Mouse (Mus musculus) gonadal fat pad, adult 2 months (tissue): ENCODE results near the gene Disp2. TPM values are rescaled to one million over a fixed set of nuclear protein-coding genes. Genes with fewer than 3 reads are reported as not detected.

Source experiments
- DNase-seq: peaks from one replicate; pipeline ENCODE4 v3.0.0-alpha.2; 2012; ENCODE audit warnings: low read depth
- polyA plus RNA-seq: library from polyadenylated mRNA; depleted of rRNA; stranded (reverse); fragments of >200 nt; gene quantifications from 2 replicates; pipeline ENCODE4 v1.2.3, GENCODE M21; 2012

Disp2 gene
- polyA plus RNA-seq, 1 experiment, result 4.8 TPM

DNA sequence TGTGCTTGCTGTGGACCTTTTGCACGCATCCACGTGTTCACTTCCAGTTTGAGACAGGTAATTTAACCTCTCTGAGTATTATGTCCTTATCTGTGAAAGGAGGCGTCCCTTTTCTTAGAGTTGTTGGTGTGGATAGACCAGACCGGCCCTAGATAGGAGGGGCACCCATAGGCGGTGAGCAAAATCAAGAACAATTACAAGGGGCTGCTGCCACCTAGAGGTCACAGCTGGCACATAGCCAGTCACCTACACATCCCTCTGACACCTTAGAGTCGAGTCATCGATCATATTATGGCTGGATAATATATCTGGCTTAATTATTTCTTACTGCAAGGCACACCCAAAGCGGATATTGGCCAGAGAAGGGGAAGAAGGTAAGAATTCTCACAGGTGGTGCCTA lies 19.7 kb upstream of the Disp2 start:
- no peak for DNase-seq

DNA sequence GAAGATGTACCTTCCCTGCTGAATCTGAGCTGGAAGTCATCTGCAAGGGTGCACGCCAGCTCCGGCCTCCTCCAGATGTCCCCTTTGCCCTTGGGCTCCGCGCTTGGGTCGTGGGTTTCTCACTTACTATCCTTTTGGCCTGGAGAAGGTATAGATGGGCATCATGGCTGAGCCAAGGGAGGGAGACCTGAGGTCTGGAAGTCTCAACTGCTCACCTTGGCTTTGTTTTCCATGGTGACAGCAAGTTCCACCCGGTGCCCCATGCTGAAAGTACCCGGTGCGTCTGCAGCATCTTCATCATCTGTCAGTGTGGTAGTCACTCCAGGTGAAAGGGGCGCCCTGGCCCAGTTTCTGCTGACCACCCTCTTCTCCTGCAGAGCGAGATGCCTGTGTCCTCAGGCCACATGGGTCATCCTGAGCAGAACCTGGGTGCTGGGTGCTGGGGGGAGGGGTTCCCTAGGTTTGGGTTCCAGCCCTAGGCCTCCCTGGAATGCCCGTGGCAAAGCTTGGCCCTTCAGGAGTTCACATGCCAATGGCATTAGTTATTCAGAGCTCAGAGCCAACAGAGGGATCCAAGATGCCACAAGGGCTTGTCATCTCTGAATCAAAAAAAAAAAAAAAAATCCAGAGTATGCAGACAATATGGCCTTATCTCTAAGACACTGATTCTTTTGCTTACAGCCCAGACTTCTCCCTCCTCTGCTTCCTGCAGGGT lies 19.1 kb upstream of the Disp2 start:
- no peak for DNase-seq

DNA sequence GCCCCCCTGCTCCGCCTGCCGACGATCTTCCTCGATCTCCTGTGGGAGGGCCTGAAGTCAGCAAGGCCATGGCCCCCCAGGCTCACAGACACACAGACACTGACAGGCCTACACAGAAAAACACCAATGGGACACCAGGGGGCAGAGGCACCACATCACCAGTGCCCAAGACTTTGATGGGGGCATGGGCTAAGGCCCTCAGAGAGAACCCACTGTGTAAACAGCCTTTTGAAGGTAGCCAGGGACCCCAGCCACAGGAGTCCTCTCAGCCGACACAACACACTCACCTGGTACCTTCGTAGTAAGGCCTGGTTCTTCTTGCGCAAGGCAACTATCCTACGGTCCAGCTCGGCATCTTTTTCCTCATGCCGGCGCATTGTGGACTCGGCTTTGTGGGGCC lies 18.2 kb upstream of the Disp2 start:
- DNase-seq, result no peak

DNA sequence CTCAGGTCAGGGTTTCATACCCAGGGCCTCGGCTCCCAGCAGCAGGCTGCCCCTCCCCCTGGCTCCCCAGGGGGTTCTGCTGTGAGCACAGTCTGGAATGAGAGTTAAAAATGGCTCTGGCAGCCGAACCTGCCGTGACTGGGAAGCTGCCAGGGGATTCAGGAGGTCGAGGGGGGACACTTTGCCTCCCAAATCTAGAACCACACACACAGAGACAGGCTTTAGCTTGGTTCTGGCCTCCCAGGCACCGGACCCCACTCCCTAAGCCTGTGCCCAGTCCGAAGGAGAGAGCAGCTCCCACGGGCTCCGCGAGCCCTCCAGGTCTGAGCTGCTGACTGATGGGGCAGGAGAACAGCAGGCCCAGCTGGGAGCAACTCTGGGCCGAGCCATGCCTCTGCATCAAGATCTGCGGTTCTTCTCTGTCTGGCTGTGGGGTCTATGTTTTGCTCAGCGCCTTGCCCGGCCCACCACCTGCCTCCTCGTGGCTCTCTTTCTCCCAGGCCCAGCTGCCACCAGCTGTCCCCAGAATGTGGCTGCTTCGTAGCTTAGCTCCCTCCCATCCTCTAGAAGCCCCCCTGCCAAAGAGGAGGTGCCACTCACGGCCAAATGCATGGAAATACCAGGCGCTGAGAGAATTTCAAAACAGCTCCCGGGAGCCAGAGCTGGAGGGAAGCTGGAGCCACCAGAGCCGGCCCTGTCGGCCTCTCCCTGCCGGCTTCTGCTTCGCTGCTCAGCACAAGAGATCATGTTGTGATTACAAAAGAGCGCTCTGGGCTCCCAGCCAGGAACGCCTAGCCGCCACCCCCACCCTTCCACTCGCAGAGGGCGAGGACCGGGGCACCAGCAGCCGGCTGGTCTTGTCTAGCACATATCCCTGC lies 17.4 kb upstream of the Disp2 start, which contains the start of gene Ccdc9b:
Gene Ccdc9b (minus strand): TSS at position 756 of the 878 bp plus-strand sequence.
- no peak for DNase-seq

DNA sequence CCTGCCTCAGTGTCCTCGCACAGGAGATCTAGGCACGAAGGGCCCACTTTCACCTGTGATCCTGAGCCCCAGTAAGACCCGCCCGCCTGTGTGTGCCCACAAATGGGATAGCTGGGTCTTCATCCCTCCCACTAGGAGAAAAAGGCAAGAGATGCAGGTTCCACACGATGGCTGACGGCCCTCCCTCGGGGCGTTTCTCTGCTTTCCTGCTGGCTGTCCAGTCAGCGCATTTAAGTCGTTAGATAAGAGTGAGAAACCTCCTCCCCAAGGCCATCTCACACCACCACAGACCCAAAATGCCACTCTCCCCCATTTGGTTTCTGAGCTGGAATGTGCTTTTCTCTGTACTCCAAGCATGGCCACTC lies 16.8 kb upstream of the Disp2 start:
- DNase-seq, result no peak

DNA sequence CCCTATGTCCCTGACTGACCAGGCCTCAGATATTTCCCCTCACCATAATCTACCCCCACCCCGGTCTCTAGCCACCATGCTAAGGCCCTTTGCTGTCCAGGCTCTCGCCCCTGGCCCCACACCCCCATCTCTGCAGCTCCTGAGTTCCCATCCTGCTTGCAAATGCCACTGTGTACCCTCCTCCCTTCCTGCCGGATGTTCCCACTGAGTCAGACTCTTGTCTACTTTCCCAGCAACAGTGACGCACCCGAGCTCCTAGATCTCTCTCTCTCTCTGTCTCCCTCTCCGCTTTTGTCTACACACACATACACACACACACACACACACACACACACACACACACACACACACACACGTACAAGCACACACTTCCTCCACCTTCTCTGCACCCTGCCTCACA lies 16.1 kb upstream of the Disp2 start:
- DNase-seq, result no peak

DNA sequence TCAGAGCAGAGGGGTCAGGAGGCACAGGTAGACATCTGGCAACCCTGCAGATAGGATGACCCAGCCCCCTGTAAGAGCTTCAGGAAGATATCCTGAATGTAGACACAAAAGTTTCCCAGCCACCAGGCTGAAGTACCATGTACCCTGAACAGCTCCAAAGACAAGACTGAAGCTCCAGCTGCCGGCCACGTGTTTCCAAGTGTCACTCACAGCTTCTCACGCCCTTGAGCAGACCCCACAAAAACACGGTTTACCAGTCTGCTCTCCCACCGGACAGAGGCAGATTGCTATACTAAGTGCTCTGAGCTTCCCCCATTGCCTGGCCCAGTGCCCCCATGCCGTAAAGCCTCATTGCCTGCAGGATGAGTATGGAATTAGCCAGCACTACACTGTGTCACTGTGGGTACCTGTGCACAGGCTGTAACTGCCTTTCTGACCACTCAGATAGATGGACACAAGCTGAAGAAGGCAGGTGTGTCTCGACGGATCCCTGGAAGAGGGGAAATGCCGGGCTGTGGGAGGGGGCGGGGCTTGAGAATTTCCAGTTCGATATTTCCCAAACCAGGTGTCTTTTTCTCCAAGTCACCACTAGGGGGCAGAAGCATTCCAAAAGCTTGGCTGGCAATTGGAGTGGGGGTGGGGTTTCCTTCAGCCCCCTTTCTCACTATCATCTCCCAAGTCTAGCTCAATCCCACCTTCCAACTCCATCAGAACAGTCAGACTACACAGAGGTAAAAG lies 15.3 kb upstream of the Disp2 start:
- no peak for DNase-seq

DNA sequence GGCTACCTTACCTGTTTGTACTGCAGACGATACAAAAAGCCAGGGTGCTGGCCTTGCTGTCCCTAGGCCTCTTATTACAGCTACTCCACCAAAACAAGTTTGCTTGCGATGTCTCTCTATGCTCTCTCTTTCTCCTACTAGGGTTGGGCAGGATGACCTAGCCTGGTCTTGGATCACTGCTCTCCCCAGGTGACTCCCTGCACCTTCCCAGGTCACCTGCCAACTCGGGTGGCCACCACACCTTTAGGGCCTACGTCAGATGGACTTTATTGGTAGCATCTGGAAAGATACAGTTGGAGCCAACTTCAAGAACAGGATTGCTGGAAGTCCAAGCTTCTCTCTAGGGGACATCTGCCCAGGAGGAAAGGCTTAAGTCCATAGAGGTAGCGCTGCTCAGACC lies 14.6 kb upstream of the Disp2 start:
- DNase-seq, result no peak

DNA sequence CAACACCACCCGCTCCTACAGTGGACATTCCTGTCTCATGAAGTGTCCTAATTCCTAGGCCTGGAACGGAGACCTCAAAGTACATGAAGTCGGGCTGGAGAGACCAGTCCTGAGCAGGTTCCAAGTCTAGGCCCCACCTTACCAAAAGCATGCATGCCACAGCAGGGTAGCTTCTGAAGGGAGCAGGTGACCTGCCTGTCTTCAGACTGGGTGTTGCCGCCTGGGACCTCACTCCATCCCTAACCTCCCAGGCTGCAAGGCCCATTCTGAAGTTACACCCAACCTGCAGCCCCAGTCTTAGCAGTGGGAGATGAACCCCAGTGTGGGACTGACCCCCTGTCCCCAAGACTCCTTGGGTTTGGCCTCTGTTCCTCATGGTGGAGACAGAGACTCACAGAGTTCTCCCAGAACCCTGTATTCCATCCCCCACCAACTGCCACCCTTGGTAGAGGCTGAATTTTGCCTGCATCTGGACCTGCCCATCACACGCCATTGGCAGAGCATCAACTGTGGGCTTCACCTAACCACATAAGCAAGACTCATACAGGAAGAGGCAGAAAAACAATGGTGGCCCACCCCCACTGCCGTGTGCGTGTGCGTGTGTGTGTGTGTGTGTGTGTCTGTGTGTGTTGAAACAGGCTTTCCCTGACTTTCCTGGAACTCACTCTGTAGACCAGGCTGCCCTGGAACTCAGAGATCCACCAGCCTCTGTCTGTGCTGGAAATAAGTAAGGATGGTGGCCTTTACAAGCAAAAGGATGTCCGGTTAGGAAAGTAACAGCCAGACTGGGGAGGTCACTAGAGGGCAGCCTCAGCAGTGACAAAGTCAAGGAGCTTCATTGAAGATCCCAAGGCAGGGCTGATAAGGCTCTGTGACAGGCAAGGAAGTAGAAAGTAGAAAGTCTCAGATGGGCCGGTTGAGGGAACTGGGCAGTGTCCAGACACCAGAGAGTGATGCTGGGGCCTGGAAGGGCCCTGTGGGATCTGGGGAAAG lies 13.2 kb upstream of the Disp2 start:
- DNase-seq, result no peak

DNA sequence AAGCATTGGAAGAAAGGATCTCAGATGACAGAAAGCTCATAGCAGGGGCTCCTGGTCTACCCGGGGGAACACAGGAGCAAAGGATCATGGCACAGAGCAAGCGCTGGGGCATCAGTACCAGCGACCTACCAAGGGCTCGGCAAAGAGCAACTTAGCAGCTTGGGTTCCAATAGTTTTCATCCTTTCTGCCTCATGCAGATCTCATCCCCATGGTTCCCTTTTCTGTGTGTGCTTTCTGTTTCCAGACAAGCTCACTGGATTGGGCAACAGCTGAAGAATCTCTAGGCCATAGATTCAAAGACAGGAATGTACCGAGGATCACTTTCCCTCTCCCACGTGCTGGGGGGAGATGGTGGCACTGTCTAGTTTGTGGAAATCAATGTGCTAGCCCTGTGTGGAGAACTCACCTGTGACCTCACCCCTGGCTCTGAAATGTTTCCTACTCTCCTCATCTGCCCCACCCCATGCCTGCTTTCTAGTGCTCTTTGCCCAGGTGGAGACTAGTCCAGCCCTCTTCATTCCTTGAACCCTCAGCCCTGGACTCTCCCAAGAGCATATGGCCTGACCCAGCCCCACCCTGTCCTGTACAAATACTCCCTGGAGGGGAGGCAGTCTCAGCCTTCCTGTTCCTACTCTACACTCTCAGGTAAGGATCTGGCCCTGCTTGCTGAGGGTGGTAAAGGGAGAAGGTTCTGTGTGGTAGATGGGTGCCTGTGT lies 7.2 kb upstream of the Disp2 start, which contains the start of gene Phgr1:
Gene Phgr1 (plus strand): TSS at position 612 of the 717 bp plus-strand sequence.
- DNase-seq, result no peak

DNA sequence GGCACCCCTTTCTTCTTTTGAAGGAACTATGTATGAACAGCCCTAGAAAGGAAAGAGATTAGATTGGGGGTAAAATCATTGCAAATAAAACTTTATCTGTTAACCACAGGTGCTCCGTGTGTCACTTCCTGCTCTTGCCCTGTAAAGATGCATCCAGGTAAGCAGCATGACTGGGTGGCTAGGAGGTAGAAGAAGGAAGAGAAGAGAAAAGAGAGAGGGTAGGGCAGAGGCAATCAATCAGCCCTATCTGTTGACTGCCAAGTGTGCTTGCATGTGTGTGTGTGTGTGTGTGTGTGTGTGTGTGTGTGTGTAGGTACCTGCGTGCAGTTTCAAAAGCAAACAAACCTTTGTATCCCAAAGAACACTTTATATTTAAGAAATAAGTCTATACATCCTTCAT lies 5.0 kb upstream of the Disp2 start:
- DNase-seq, result no peak

DNA sequence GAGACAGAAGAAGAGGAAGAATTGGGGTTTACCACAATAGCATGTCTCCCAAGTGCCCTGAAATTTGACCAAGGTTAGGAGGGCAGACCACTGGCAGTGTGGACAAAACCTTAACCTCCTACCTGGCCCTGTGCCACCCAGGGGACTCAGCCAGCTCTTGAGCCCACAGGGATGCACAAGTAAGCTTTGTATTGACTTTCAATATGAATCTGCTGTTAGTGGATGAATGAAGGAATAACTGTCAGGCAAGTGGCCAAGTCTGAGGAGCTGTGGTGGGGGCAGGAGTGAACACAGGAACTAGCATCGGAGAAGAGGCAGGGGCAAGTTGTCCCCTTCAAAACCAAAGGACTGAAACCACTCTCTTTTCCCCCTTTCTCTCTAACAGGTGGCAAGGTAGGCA lies 4.1 kb upstream of the Disp2 start:
- DNase-seq, result no peak

DNA sequence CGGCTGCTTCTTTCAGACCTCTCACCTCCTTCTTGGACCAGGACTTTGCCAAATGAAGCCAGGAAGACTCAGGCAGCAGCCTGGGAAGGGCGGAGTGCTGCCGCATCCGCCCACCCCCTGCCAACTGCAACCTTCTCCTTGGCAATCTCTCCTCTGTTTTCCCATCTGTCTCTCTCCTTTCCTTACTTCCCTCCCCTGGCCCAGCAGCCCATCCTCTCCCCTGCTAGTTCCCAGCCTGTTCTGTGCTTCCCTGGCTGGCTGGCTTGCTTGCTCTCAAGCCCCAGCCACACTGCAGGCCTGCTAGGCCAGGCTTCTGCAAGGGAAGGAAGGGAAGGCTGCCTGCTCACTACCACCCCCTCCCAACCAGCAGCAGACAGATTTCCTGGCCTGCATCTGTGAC lies 3.7 kb upstream of the Disp2 start:
- DNase-seq, result no peak

DNA sequence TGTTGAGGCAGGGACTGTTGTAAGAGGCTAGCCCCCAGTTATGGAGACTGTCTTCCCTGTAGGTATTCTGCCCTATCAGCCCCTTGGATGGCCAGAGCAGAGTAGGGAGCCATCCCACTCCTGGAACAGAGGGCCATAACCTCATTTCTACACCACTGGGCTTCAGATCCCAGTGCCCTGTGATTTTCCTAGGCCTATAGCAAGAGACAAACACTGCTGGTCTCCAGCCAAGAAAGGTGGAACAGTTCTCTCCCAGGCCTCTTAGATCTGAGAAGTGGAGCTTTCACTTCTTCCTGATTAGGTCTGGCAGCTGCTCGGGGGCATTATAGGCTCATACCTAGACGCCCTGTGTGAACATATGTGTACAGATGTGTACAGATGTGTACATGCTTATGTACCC lies 3.2 kb upstream of the Disp2 start:
- DNase-seq, result no peak

DNA sequence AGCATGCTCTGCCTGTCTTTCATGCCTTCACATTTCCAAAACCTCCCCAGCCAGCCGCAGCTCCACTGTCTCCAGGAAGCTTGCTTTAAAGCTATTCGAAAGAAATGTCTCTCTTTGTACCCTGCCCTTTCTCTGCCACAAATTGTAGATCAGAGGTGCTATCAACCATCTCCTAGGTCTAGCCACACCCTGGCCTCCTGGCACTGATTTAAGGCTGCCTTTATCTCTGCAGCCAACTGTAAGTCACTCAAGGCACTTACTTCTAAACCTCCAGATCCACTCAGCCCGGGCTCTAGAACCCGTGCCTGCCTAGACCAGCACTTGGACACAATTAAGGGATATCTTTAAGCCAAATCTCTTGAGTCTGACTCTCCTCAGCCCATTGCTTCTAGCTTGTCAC lies 1.1 kb upstream of the Disp2 start:
- DNase-seq, result no peak

DNA sequence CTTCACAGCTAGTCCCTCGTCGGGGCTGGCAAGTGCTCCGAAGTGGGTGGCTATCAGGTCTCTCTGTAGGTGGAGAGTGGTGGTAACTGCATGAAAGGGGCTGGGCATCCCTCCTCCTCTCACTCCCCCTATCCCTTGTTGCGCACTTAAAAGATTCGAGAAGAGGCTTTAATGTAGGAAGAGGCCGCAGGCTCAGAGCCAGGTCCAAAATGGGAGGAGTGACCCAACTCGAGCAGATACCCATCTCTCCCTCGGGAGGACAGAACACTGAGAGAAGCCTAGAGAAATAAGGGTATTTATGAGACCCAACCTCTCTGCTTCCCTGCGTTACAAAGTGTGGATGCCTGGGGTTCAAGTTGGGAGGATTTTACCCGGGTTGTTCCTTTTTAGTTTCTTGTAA lies 454 bp upstream of the Disp2 start:
- no peak for DNase-seq

DNA sequence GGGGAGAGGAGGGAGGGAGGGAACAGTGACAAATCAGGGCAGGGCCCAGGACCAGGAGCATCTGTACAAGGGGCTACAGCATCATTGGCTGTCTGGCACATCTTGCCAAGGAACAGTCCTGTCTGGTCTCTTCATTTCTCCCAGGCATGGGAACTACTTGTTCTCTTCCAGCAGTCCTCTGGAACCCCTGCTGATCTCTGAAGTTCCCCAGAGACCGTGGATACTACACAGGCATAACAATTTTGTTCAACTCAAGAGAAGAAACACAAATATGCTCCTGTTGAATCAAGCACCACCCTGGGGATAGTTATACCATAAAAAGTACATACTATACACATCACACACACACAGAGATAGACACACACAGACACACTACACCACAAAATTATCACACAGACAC lies 1.6 kb downstream of the Disp2 start:
- DNase-seq, result no peak

DNA sequence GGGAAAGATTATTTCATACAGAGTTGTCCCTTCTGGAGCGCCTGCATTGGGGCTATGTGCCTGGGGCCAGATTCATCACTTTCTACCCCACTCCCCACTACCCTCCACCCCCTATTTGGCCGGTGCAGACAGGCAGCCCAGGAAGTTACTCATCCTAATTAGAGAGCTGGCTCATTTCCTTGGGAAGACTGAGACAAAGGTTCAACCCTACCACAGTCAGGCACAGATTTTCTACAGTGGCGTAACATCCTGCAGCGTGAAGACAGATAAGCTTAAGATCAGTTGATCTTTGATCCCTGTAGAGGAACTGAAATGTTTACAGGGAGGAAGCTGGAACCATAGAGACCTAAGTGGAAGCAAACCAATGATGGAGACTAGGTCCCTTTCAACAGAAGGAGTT lies 2.8 kb downstream of the Disp2 start:
- DNase-seq, result no peak

DNA sequence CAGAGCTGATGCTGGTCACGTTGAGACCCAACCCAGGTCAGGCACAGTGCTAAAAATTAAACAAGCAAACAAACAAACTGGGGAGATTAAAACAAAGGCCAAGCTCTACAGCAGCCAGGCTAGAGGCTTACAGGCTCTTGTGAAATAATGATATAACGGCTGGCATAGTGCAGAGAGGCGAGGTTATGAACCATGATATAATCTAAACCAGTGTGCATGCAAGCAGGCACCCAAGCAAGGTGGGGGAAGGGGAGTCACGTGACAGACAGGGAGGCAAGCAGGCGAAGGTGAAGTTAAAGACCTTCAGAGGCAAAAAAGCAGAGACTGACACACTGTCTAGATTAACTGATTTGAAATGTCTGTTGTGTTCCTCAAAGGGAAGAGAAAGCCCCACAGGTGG lies 3.6 kb downstream of the Disp2 start:
- no peak for DNase-seq

DNA sequence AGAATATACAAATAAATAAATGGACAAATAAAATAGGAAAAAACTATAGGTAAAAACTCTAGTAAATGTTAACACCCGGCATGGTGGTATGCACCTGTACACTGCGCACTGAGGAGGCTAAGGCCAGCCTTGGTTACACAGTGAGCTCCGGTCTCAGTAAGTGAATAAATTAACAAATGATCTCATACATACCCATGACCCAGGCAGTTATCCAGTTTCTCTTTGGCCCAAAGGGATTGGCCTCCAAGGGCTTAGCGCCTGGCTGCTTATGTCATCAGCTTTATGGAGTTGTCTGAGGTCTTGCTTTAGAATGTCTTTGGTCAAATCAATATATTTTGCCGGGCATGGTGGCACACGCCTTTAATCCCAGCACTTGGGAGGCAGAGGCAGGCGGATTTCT lies 4.1 kb downstream of the Disp2 start:
- DNase-seq, result no peak

DNA sequence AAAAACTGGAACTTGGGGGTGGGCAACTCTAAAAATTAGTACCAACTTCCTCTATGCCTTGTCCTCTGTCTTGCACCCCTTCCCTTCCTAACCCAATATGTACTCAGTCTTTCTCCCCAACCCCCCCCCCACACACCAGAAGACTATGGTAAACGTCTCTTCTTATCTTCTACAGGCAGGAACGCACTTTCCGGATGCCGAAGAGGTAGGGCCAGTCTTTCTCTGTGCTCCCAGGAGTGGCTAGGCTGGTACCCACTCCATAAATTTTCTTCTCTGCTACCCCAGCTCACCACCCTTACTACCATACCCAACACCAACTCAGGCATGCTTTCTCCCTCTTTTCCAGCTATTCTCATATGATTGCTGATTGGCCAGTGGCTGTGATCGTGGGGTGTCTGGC lies 7.0 kb downstream of the Disp2 start:
- DNase-seq, result no peak
